Mouse (Mus musculus): ENCODE results near the gene Casz1.
A peak's percentile ranks its signal among the peaks of the same experiment; 100 is the strongest.

The Casz1 gene

GRCm38 (mm10) chr4:148970742-148971141, 166.5 kb downstream of the Casz1 start:
- DNase-seq (ENCODE audit: low spot score): no peak

DNA sequence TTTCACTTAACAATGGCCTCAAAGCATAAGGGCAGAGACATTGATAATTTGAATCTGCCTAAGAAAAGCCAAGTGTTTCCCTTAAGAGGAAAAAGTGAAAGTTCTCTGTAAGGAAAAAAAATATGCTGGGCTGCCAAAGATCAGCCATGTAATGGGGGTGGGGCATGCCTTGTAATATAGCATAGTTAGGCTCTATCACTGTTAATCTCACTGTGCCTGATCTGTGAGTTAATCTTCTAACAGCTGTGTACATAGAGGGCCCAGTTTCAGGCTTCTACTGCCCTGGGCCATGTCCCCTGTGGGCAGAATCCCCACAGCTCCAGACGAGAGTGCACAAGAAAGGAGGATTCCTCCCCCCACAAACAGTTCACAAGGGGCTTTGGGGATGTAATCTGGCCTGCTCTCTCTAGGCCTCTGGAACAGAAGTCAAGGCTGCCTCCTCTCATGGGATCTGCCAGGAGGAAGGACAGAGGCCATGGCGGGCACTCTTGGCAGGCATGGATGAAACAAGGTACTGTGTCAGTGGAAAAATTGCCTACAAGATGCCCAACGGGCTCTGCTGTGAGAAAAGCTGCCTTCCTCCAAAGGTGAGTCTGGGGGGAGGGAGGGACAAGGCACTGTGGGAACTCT, 167.5 kb downstream of the Casz1 start:
- no peak for DNase-seq (ENCODE audit: low spot score)

DNA sequence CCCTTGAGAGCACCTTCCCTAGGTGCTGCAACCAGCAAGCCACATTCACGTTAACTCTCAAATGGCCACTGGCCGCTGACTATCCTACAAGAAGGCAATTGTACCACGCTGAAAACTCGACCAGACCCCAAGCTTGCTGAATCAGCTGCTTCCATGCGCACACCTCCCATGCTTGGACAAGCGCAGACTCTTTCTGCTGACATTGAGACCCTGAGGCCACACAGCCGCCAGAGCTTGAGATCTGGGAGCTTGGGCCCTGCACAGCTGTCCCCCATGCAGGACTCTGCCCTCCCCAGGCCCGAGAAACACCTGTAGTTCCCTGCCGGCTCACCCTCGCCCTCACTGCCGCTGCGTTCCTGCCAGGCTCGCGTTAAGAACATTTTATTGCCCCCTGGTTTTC, 168.5 kb downstream of the Casz1 start:
- no peak for DNase-seq (ENCODE audit: low spot score)

GRCm38 (mm10) chr4:148973387-148973786, 169.2 kb downstream of the Casz1 start:
- peak; percentile 61 for DNase-seq (ENCODE audit: low spot score)

DNA sequence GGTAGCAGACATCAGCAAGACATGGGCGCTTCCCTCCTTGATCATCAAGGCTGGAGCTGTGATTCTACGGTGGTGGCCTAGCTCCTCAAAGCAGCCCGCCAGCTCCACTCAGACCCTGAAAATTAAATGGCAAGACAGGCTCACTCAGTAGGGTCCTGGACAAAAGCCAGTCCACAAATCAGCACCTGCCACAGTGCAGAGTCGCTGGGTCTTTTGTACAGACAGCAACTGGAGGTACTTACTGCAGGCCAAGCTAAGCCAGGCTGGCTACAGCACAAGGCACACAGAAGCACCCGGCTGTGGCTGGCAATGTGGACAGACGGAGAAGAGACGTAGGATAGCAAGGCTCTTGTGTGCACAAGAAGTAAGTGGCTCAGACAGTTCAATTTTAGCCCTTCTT, 170.6 kb downstream of the Casz1 start:
- DNase-seq (ENCODE audit: low spot score): no peak

- no peak for DNase-seq (ENCODE audit: low spot score)
These were observed 174.1 kb downstream of the Casz1 start for GRCm38 (mm10) chr4:148978221-148978855.

- no peak for DNase-seq (ENCODE audit: low spot score)
These were observed 174.7 kb downstream of the Casz1 start for GRCm38 (mm10) chr4:148978926-148979325.

GRCm38 (mm10) chr4:148979837-148980236, 175.6 kb downstream of the Casz1 start:
- DNase-seq (ENCODE audit: low spot score): no peak

DNA sequence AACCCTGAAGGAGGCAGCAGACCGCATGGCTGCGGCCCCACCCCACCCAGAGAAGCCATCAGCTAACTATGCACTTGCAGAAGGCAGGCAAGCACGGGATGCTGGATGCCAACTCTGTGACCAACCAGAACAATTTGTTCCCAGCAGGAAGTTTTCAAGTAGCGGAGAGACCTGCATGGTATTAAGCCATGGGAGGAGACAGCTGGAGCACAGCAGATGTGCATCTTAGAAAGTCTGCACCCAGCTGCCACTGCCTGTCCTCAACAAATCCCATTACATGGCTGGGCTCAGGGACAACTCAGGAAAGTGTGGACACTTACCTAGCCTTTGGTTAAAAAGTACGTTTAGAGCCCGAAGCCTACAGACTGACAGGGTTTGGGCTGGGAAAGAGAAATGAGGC, 178.0 kb downstream of the Casz1 start:
- DNase-seq (ENCODE audit: low spot score): no peak

DNA sequence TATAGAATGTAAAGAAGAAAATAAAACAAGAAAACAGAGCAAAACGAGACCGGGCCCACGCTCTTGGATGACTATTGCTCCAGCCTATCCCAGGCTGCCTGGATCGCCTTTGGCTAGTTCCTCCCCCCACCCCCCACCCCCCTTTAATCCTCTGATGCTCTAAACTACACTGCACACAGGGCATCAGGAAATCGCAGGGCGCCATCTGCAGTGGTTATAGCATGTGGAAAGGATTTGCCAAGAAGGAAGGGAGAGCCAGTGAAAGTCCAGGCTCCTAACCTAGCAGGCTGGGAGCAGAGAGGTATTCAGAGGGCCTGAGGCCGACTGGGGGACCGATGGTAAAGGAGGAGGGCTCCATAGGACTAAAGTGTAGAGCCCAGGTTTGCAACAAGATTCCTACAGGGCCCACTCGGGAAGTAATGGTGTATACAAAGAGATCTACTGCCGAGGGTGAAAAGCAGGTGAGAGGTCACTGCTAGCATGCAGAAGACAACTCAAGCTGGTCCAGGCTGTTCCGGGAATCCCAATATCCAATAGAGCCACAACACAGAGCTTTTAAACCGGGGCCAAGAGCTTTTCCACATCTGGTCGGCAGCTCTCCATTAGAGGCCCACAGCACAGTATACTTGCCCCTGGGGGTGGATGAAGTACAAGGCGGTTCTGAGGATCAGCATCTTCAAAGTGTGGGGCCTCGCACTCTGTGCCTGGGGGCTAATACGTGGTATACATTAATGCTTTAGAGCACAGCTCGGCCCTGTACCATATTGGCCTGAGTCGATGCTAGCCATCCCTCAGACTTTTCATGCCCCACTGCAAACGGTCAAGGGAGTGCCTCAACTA, 180.7 kb downstream of the Casz1 start:
- peak; percentile 50 for DNase-seq (ENCODE audit: low spot score)

- DNase-seq (ENCODE audit: low spot score): no peak
These were observed 181.6 kb downstream of the Casz1 start for GRCm38 (mm10) chr4:148985541-148986476.

DNA sequence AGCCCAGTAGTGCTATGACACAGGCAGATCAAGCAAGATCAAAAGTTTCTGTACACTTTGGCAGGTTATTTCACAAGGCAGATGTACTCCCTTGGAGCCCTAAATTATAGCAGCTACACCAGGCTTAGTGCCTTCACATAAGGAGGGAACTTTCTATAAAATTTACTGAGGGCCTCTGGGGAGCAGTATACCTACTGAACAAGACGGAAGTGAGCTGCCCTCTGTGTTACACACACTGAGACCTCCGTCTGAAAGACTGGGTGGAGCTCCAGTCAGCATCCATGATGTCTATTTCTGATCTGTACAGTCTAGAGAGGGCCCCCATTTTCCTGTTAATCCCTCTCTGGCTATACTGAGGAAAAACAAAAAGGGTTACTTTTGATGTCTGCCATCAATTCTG, 185.8 kb downstream of the Casz1 start:
- DNase-seq (ENCODE audit: low spot score): no peak

GRCm38 (mm10) chr4:148993948-148994347, 189.7 kb downstream of the Casz1 start:
- DNase-seq (ENCODE audit: low spot score): no peak

DNA sequence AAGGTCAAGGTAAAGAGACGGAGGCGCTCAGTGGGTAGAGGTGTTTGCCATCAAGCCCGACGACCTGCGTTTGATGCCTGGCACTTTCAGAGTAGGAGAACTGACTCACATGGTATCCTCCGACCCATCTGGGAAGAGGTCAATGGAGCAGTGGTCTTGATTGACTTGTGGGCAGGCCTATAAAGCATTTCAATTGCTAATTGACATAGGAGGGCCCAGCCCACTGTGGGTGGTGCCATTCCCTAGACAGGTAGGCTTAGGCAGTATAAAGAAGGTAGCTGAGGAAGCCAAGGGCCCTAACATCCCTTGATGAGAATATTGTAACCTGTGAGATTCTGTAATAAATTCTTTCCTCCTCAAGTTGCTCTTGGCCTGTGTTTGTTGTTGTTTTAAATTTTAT, 196.5 kb downstream of the Casz1 start:
- no peak for DNase-seq (ENCODE audit: low spot score)

DNA sequence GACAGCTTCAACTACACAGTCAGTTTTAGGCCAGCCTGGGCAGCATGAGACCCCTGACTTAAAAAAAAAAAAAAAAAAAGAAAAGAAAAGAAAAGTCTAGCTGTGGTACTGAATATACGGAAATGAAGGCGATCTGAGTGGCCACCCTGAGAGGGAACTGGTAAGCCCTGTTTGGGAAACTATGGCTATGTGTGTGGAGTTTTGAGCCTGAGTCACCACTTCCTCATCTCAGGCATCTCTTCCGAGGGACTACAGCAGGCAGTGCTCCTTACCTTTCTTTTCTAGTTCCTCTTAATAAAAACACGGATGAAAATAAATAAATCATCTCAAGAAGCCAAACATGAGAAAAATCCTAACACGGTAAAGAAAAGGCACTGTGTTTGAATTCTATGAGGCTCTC, 197.3 kb downstream of the Casz1 start:
- DNase-seq (ENCODE audit: low spot score): no peak

DNA sequence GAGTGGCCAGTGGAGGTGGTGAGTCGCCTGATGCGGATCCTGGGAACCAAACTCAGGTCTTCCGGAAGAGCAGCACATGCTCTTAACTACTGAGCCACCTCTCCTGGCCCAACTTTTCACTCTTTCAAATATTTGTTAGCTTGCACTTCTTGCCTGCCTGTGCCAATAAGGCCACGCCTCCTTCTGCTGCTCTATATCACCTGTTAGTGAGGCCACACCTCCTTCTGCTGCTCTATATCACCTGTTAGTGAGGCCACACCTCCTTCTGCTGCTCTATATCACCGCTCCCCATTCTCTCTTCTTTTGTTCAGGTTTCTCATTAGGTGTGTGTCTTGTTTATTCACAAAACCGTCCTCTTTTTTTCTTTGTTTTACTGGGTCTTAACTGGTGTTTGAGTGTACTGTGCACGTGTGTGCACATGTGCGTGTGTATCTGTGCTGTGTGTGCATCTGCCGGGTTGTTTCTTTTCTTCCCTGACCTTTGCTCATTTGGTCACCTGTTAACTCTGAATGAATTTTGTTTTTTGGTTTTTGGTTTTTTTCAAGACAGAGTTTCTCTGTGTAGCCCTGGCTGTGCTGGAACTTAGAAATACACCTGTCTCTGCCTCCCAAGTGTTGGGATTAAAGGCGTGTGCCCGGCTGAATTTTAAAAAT, 198.3 kb downstream of the Casz1 start:
- DNase-seq (ENCODE audit: low spot score): no peak
